Mouse (Mus musculus) CH12.LX (cell line): ENCODE data around the gene Dnttip2. TPM values are rescaled to one million over a fixed set of nuclear protein-coding genes. Genes with fewer than 3 reads are reported as not detected.
"Not testable (repeated sequence)": the region's sequence is repeated elsewhere in the genome, so short reads cannot be mapped to it uniquely, and the experiment has no call there.

ENCODE experiments used
- DNase-seq: peaks from one replicate; pipeline ENCODE4 v3.0.0-alpha.2; 2013; ENCODE audit errors: extremely low read depth
- H3K27ac ChIP-seq: 2 replicates; pipeline ENCODE4 v1.5.1; 2012; ENCODE audit warnings: low read depth, mild to moderate bottlenecking, control low read depth, moderate library complexity; ENCODE audit not compliant: insufficient read depth
- H3K27me3 ChIP-seq: replicated peaks from 2 replicates; pipeline ENCODE3; 2012; ENCODE audit warnings: inconsistent platforms
- H3K36me3 ChIP-seq, 2 experiments: replicated peaks in 1 of 2; 2 replicates each; pipeline versions ENCODE3 to v1.6.1; 2012; ENCODE audit warnings: inconsistent platforms in 1 of 2, low read length in 1 of 2, mild to moderate bottlenecking in 1 of 2, mixed read lengths in 1 of 2, moderate library complexity in 1 of 2; ENCODE audit not compliant: control insufficient read depth in 1 of 2, insufficient read depth in 1 of 2
- H3K4me1 ChIP-seq, 2 experiments: 2 replicates each; pipeline ENCODE4 v1.6.1; 2012; ENCODE audit warnings: inconsistent platforms in 1 of 2, moderate library complexity in 1 of 2; ENCODE audit not compliant: insufficient read depth in 2 of 2, control insufficient read depth in 1 of 2
- H3K4me2 ChIP-seq: 2 replicates; pipeline ENCODE4 v1.6.1; 2012; ENCODE audit warnings: low read depth, mild to moderate bottlenecking, control low read depth; ENCODE audit not compliant: poor library complexity, insufficient read depth, severe bottlenecking
- H3K4me3 ChIP-seq, 3 experiments: fragments of 150-350 bp in 1 of 3; sonication (generic) in 1 of 3; replicated peaks in 1 of 3; 2 replicates each; pipeline versions ENCODE3 to v1.5.1; 2011 to 2012; ENCODE audit warnings: low read depth in 2 of 3, low read length in 2 of 3, mild to moderate bottlenecking in 2 of 3, moderate library complexity in 2 of 3, control low read depth in 1 of 3, improper control_type of control experiment in 1 of 3, inconsistent platforms in 1 of 3, mixed read lengths in 1 of 3; ENCODE audit not compliant: poor library complexity in 1 of 3
- H3K79me2 ChIP-seq: replicated peaks from 2 replicates; pipeline ENCODE4 v1.6.1; 2012; ENCODE audit warnings: mild to moderate bottlenecking, moderate library complexity; ENCODE audit not compliant: control insufficient read depth, poor library complexity, insufficient read depth, severe bottlenecking; ENCODE audit errors: extremely low read depth
- H3K9ac ChIP-seq: 2 replicates; pipeline ENCODE4 v1.6.1; 2012; ENCODE audit warnings: low read depth, mild to moderate bottlenecking, control low read depth, moderate library complexity; ENCODE audit not compliant: insufficient read depth
- H3K9me3 ChIP-seq: replicated peaks from 2 replicates; pipeline ENCODE3; 2012; ENCODE audit warnings: low read length, inconsistent platforms, mixed read lengths
- ELF1 ChIP-seq: IDR thresholded peaks from 2 replicates; pipeline ENCODE4 v1.6.1; 2014; ENCODE audit warnings: low read depth, mild to moderate bottlenecking, inconsistent platforms, low read length, improper control_type of control experiment
- ETS1 ChIP-seq: conservative IDR thresholded peaks from 2 replicates; pipeline ENCODE4 v1.6.1; 2012; ENCODE audit warnings: low read depth, mild to moderate bottlenecking, inconsistent platforms, low read length, improper control_type of control experiment, moderate library complexity
- MAFK ChIP-seq: IDR thresholded peaks from 2 replicates; pipeline ENCODE4 v1.6.1; 2011; ENCODE audit warnings: low read length, improper control_type of control experiment; ENCODE audit not compliant: insufficient replicate concordance
- MEF2A ChIP-seq: IDR thresholded peaks from 2 replicates; pipeline ENCODE4 v1.6.1; 2014; ENCODE audit warnings: low read depth, mild to moderate bottlenecking, inconsistent platforms, low read length, improper control_type of control experiment, borderline replicate concordance
- NELFE ChIP-seq: IDR thresholded peaks from 2 replicates; pipeline ENCODE4 v1.6.1; 2011; ENCODE audit warnings: low read depth, low read length, improper control_type of control experiment
- NRF1 ChIP-seq: IDR thresholded peaks from 2 replicates; pipeline ENCODE4 v1.6.1; 2014; ENCODE audit warnings: low read depth, mild to moderate bottlenecking, inconsistent platforms, low read length, improper control_type of control experiment, moderate library complexity
- RAD21 ChIP-seq: IDR thresholded peaks from 2 replicates; pipeline ENCODE4 v1.6.1; 2011; ENCODE audit warnings: low read depth, mild to moderate bottlenecking, low read length, improper control_type of control experiment, moderate library complexity
- SIN3A ChIP-seq: IDR thresholded peaks from 2 replicates; pipeline ENCODE4 v1.6.1; 2012; ENCODE audit warnings: low read length, improper control_type of control experiment, inconsistent platforms
- TBP ChIP-seq: conservative IDR thresholded peaks from 2 replicates; pipeline ENCODE4 v1.6.1; 2011; ENCODE audit warnings: low read depth, low read length, improper control_type of control experiment
- dilution Hi-C: fragments of 300-500 bp; cut with MboI; formaldehyde crosslinking; loops from 2 replicates; pipeline ENCODE4 v1.14.3; 2020; ENCODE audit warnings: low sequenced_read_pairs; ENCODE audit not compliant: extremely low pct_unique_long_range_greater_than_20kb, extremely low pct_ligation_motif_present
- in situ Hi-C: fragments of 300-500 bp; cut with MboI; formaldehyde crosslinking; loops from 3 replicates; pipeline ENCODE4 v1.14.3; 2019; ENCODE audit warnings: low sequenced_read_pairs, low pct_ligation_motif_present, low pct_unique_long_range_greater_than_20kb, mixed read lengths
- polyA plus RNA-seq: library from polyadenylated mRNA; unstranded; fragments of >175 nt; gene quantifications from 2 replicates; pipeline ENCODE4 v1.2.1, GENCODE M21; 2012; ENCODE audit warnings: low read depth; ENCODE audit not compliant: insufficient read length
- total RNA-seq, 2 experiments: library from RNA; depleted of rRNA; stranded (reverse); fragments of 300-350 nt in 1 of 2; fragments of >200 nt in 1 of 2; gene quantifications; 2 replicates each; pipeline ENCODE4 v1.2.3; 2012 to 2014

Dnttip2 gene
- total and polyA plus RNA-seq, 3 experiments = 41.9 to 141 (median 65.2) TPM

DNA sequence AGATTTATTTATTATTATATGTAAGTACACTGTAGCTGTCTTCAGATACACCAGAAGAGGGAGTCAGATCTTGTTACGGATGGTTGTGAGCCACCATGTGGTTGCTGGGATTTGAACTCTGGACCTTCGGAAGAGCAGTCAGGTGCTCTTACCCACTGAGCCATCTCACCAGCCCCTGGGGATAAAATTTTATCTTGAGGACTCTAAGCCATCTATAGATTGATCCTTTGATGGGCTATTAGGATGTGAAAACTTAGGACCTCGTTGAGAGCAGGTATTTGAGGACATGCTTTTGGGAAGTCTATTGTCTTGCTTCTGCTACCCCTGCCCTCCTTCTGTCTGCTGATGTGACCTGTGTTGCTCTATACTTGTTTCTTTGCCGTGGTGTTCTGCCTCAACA, 15.2 kb downstream of the Dnttip2 start:
- TF ChIP-seq TBP = peak; percentile 95
- 0 out of 2 replicates have a peak, but pooled peaks have one; percentile 14 for TF ChIP-seq ELF1
- 0 out of 2 replicates have a peak, but pooled peaks have one; percentile 17 for TF ChIP-seq MAFK
- H3K4me2 ChIP-seq, H3K4me3 ChIP-seq, H3K79me2 ChIP-seq, H3K9me3 ChIP-seq, H3K27ac ChIP-seq, H3K9ac ChIP-seq, H3K27me3 ChIP-seq, dilution Hi-C loops, DNase-seq: not testable (repeated sequence)
- Histone ChIP-seq H3K36me3 (peaks cover 7 to 15% of the 10 kb centered on the region in 2 experiments), H3K4me1 (peaks cover 3 to 15% of the 10 kb centered on the region in 2 experiments; a peak in 2 of 4 replicates)
- in situ Hi-C loops = loop anchor here (10.0 to 25.0 kb wide), 2 partner anchors 405 to 623 kb away; partner anchors contain the start of genes 1810037I17Rik and Gm10959

DNA sequence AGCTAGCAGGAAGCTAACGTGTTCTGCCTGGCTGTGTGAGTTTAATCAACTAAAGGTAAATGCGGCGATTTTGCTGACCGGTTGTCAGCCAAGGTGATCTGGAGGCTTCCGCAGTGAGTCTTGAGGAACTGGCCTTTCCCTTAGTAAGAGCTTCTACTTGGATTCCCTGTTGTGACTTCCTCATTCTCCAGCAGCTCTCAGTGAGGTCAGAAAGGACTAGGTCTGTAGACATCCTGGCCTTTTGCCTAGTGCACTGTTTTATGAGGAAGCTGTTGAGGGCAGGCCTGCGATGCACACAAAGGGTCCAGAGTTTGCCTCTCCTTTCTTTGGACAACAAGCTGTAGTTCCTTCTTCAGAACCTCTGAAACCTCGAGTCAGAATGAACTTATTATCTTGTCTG, 16.5 kb downstream of the Dnttip2 start:
- in situ Hi-C loops = loop anchor here (25.0 kb wide), 1 partner anchor 622 kb away; the partner anchor contains the start of genes 1810037I17Rik and Gm10959
- no peak for DNase-seq
- Histone ChIP-seq H3K9ac (no peak overlapping the region), H3K4me1 (peaks cover 4 to 22% of the 10 kb centered on the region in 2 experiments; a peak in 2 of 4 replicates), H3K27ac (no peak overlapping the region), H3K36me3 (peaks cover 1 to 2% of the 10 kb centered on the region in 2 experiments), H3K79me2 (no peaks in the 10 kb centered on the region), H3K27me3 (no peaks in the 10 kb centered on the region), H3K4me2 (no peak overlapping the region), H3K4me3 (no peak overlapping the region), H3K9me3 (no peaks in the 10 kb centered on the region)
- dilution Hi-C loops = no loop called here
- TF ChIP-seq NRF1 (no peak), ELF1 (no peak), RAD21 (no peak), MEF2A (no peak), NELFE (no peak), TBP (no peak)

DNA sequence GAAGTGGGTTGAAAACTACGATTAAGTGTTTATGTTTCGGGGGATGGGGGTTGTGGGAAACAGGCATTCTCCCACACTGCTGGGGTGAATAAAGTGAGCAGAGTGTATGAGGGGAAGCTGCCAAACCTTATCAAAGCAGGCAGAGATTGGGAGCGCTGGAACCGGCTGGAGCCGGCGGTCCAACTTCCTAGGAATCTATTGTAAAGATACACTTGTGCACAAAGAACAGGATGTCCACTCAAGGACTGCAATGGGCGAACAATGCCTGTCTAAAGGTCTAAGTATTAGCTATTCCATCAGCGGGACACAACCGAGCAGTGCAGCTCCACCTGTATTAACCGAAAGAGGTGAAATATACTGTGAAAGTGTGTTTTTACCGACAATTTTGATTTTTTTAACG, 17.6 kb downstream of the Dnttip2 start:
- Histone ChIP-seq H3K79me2 (no peaks in the 10 kb centered on the region), H3K4me2 (no peak overlapping the region), H3K4me3 (no peak overlapping the region), H3K27ac (no peak overlapping the region), H3K9ac (no peak overlapping the region), H3K9me3 (no peaks in the 10 kb centered on the region), H3K36me3 (no peaks in the 10 kb centered on the region), H3K4me1 (peaks cover 4 to 29% of the 10 kb centered on the region in 2 experiments; a peak in 2 of 4 replicates), H3K27me3 (no peaks in the 10 kb centered on the region)
- in situ Hi-C loops (loop anchor here (25.0 kb wide), 1 partner anchor 620 kb away; the partner anchor contains the start of genes 1810037I17Rik and Gm10959), dilution Hi-C loops (no loop called here)
- DNase-seq = no peak
- TF ChIP-seq ETS1 (no peak), SIN3A (0 out of 2 replicates have a peak, but pooled peaks have one; percentile 16)
